Mouse (Mus musculus) liver, embryonic 16.5 days (tissue): Measurements from ENCODE around the gene Cars2. TPM values are rescaled to one million over a fixed set of nuclear protein-coding genes. Genes with fewer than 3 reads are reported as not detected.
"Not testable (repeated sequence)": the region's sequence is repeated elsewhere in the genome, so short reads cannot be mapped to it uniquely, and the experiment has no call there.

Source experiments
- ATAC-seq: fragments of 200-750 bp; cut with Nextera tagmentation; 2 replicates; pipeline ENCODE4 v1.8.0; 2017; ENCODE audit warnings: low read depth, mild to moderate bottlenecking, moderate number of reproducible peaks, moderate library complexity
- H3K27ac ChIP-seq: fragments of 300-500 bp; sonication (generic); 2 replicates; pipeline ENCODE4 v1.5.1; 2014; ENCODE audit warnings: mild to moderate bottlenecking, low read length
- H3K27me3 ChIP-seq: fragments of 300-500 bp; sonication (generic); 2 replicates; pipeline ENCODE4 v1.6.1; 2014; ENCODE audit warnings: low read depth, low read length, mixed read lengths; ENCODE audit not compliant: control insufficient read depth, insufficient read depth
- H3K36me3 ChIP-seq: fragments of 300-500 bp; sonication (generic); 2 replicates; pipeline ENCODE4 v1.6.1; 2014; ENCODE audit warnings: mild to moderate bottlenecking; ENCODE audit not compliant: control insufficient read depth, insufficient read depth
- H3K4me1 ChIP-seq: fragments of 300-500 bp; sonication (generic); 2 replicates; pipeline ENCODE4 v1.6.1; 2014; ENCODE audit warnings: low read depth, low read length, mixed read lengths; ENCODE audit not compliant: control insufficient read depth
- H3K4me2 ChIP-seq: fragments of 300-500 bp; sonication (generic); 2 replicates; pipeline ENCODE4 v1.6.1; 2014; ENCODE audit warnings: low read depth, low read length, mixed read lengths
- H3K4me3 ChIP-seq: fragments of 300-500 bp; sonication (generic); 2 replicates; pipeline ENCODE4 v1.5.1; 2014; ENCODE audit warnings: low read depth, mild to moderate bottlenecking, low read length
- H3K9ac ChIP-seq: fragments of 300-500 bp; sonication (generic); 2 replicates; pipeline ENCODE4 v1.6.1; 2014; ENCODE audit warnings: low read depth, low read length
- H3K9me3 ChIP-seq: fragments of 300-500 bp; sonication (generic); replicated peaks from 2 replicates; pipeline ENCODE4 v1.6.1; 2016; ENCODE audit warnings: low read length; ENCODE audit not compliant: control insufficient read depth
- WGBS: fragments of 180-500 bp; shearing (Covaris S2); extraction: QIAGEN DNeasy Blood & Tissue Kit; methylation state at CpG from one replicate; pipeline ENCODE4 v1.1.7; 2014; ENCODE audit not compliant: insufficient replicate concordance; 5-methylcytosine and 5-hydroxymethylcytosine counted together
- polyA plus RNA-seq: library from polyadenylated mRNA; unstranded; fragments of >200 nt; fragmentation: Nextera tagmentation; extraction: Ambion mirVana; gene quantifications from 2 replicates; pipeline ENCODE4 v1.2.1, GENCODE M21; 2015

Cars2 gene
- polyA plus RNA-seq, 1 experiment from 2014 or later, result 11.8 TPM

GRCm38 (mm10) chr8:11475876-11476275 is 74.7 kb downstream of the Cars2 start:
- WGBS, result 9% methylated on average over 2 of the region's 2 CpGs
- H3K4me1 ChIP-seq, result peaks cover 15% of the 10 kb centered on the region
- no peak for ATAC-seq
- H3K9me3 ChIP-seq, result no peaks in the 10 kb centered on the region
- peak overlapping the region; percentile 56 for H3K4me2 ChIP-seq
- H3K36me3 ChIP-seq, result no peaks in the 10 kb centered on the region
- no peak overlapping the region for H3K9ac ChIP-seq
- no peak overlapping the region; the same call in 1 of the 2 replicates for H3K27ac ChIP-seq
- peaks cover 60% of the 10 kb centered on the region for H3K27me3 ChIP-seq
- no peak overlapping the region for H3K4me3 ChIP-seq

GRCm38 (mm10) chr8:11475397-11475796 is 75.2 kb downstream of the Cars2 start:
- no peak overlapping the region for H3K27ac ChIP-seq
- no peaks in the 10 kb centered on the region for H3K9me3 ChIP-seq
- H3K4me3 ChIP-seq, result no peak overlapping the region
- no peak overlapping the region for H3K9ac ChIP-seq
- 14% methylated on average over 9 of the region's 10 CpGs for WGBS
- peaks cover 56% of the 10 kb centered on the region for H3K27me3 ChIP-seq
- H3K36me3 ChIP-seq, result no peaks in the 10 kb centered on the region
- ATAC-seq, result no peak
- peaks cover 15% of the 10 kb centered on the region for H3K4me1 ChIP-seq
- no peak overlapping the region for H3K4me2 ChIP-seq

- Histone ChIP-seq H3K9me3 (no peaks in the 10 kb centered on the region), H3K27ac (peak overlapping the region; percentile 73), H3K4me1 (peaks cover 15% of the 10 kb centered on the region), H3K4me2 (no peak overlapping the region), H3K27me3 (peaks cover 37% of the 10 kb centered on the region), H3K4me3 (no peak overlapping the region), H3K36me3 (no peaks in the 10 kb centered on the region), H3K9ac (no peak overlapping the region)
- WGBS, result 27% methylated on average over 4 of the region's 4 CpGs
- ATAC-seq, result peak; percentile 76
Observed at GRCm38 (mm10) chr8:11473072-11473471, 77.5 kb downstream of the Cars2 start.

GRCm38 (mm10) chr8:11471309-11471708 is 79.3 kb downstream of the Cars2 start:
- Histone ChIP-seq H3K9me3 (no peaks in the 10 kb centered on the region), H3K27me3 (peaks cover 19% of the 10 kb centered on the region), H3K4me2 (no peak overlapping the region), H3K36me3 (no peaks in the 10 kb centered on the region), H3K4me3 (no peak overlapping the region), H3K9ac (no peak overlapping the region), H3K27ac (peak overlapping the region; percentile 48), H3K4me1 (peaks cover 15% of the 10 kb centered on the region)
- WGBS, result 30% methylated on average over 8 of the region's 8 CpGs
- ATAC-seq, result peak; percentile 33

- H3K9me3 ChIP-seq, result no peaks in the 10 kb centered on the region
- no peak overlapping the region for H3K4me3 ChIP-seq
- H3K4me2 ChIP-seq, result no peak overlapping the region
- ATAC-seq, result no peak
- H3K9ac ChIP-seq, result no peak overlapping the region
- H3K27me3 ChIP-seq, result peaks cover 14% of the 10 kb centered on the region
- H3K27ac ChIP-seq, result peak overlapping the region; percentile 48
- H3K36me3 ChIP-seq, result no peaks in the 10 kb centered on the region
- 56% methylated on average over 7 of the region's 7 CpGs for WGBS
- peaks cover 15% of the 10 kb centered on the region for H3K4me1 ChIP-seq
Observed at GRCm38 (mm10) chr8:11470694-11471093, 79.9 kb downstream of the Cars2 start.

- ATAC-seq, result no peak
- no peak overlapping the region for H3K4me3 ChIP-seq
- no peak overlapping the region for H3K9ac ChIP-seq
- no peak overlapping the region for H3K4me2 ChIP-seq
- no peaks in the 10 kb centered on the region for H3K36me3 ChIP-seq
- H3K4me1 ChIP-seq, result peaks cover 11% of the 10 kb centered on the region
- H3K27ac ChIP-seq, result no peak overlapping the region
- H3K9me3 ChIP-seq, result no peaks in the 10 kb centered on the region
- no peaks in the 10 kb centered on the region; the same call in none of the 2 replicates for H3K27me3 ChIP-seq
- 7% methylated on average over 3 of the region's 3 CpGs for WGBS
Observed at GRCm38 (mm10) chr8:11469095-11469494, 81.5 kb downstream of the Cars2 start.

GRCm38 (mm10) chr8:11466528-11466927 is 84.1 kb downstream of the Cars2 start:
- H3K9me3 ChIP-seq, H3K9ac ChIP-seq, H3K36me3 ChIP-seq, H3K4me3 ChIP-seq, H3K27me3 ChIP-seq, ATAC-seq, H3K4me1 ChIP-seq, H3K4me2 ChIP-seq, H3K27ac ChIP-seq: not testable (repeated sequence)
- WGBS, result 72% methylated on average over 4 of the region's 5 CpGs

GRCm38 (mm10) chr8:11465619-11466018 is 85.0 kb downstream of the Cars2 start:
- 80% methylated on average over 4 of the region's 4 CpGs for WGBS
- H3K4me2 ChIP-seq, result no peak overlapping the region
- no peak overlapping the region for H3K9ac ChIP-seq
- no peaks in the 10 kb centered on the region for H3K9me3 ChIP-seq
- H3K27ac ChIP-seq, result no peak overlapping the region
- H3K27me3 ChIP-seq, result no peaks in the 10 kb centered on the region
- H3K36me3 ChIP-seq, result no peaks in the 10 kb centered on the region
- H3K4me1 ChIP-seq, result peaks cover 9% of the 10 kb centered on the region
- H3K4me3 ChIP-seq, result no peak overlapping the region
- ATAC-seq, result no peak

GRCm38 (mm10) chr8:11464707-11464964 is 85.9 kb downstream of the Cars2 start:
- ATAC-seq, result 0 out of 2 replicates have a peak, but pooled peaks have one; percentile 8
- no peak overlapping the region for H3K4me2 ChIP-seq
- no peak overlapping the region for H3K9ac ChIP-seq
- H3K9me3 ChIP-seq, result no peaks in the 10 kb centered on the region
- 48% methylated on average over 3 of the region's 3 CpGs for WGBS
- H3K4me3 ChIP-seq, result no peak overlapping the region
- no peak overlapping the region for H3K27ac ChIP-seq
- H3K4me1 ChIP-seq, result peaks cover 9% of the 10 kb centered on the region
- no peaks in the 10 kb centered on the region for H3K27me3 ChIP-seq
- no peaks in the 10 kb centered on the region for H3K36me3 ChIP-seq
